Mouse (Mus musculus) liver, embryonic 16.5 days (tissue): Measurements from ENCODE around the gene H2al1d. TPM values are rescaled to one million over a fixed set of nuclear protein-coding genes. Genes with fewer than 3 reads are reported as not detected.

Source experiments
- ATAC-seq: fragments of 200-750 bp; cut with Nextera tagmentation; 2 replicates; pipeline ENCODE4 v1.8.0; 2017; ENCODE audit warnings: low read depth, mild to moderate bottlenecking, moderate number of reproducible peaks, moderate library complexity
- H3K27ac ChIP-seq: fragments of 300-500 bp; sonication (generic); 2 replicates; pipeline ENCODE4 v1.5.1; 2014; ENCODE audit warnings: mild to moderate bottlenecking, low read length
- H3K27me3 ChIP-seq: fragments of 300-500 bp; sonication (generic); 2 replicates; pipeline ENCODE4 v1.6.1; 2014; ENCODE audit warnings: low read depth, low read length, mixed read lengths; ENCODE audit not compliant: control insufficient read depth, insufficient read depth
- H3K36me3 ChIP-seq: fragments of 300-500 bp; sonication (generic); 2 replicates; pipeline ENCODE4 v1.6.1; 2014; ENCODE audit warnings: mild to moderate bottlenecking; ENCODE audit not compliant: control insufficient read depth, insufficient read depth
- H3K4me1 ChIP-seq: fragments of 300-500 bp; sonication (generic); 2 replicates; pipeline ENCODE4 v1.6.1; 2014; ENCODE audit warnings: low read depth, low read length, mixed read lengths; ENCODE audit not compliant: control insufficient read depth
- H3K4me2 ChIP-seq: fragments of 300-500 bp; sonication (generic); 2 replicates; pipeline ENCODE4 v1.6.1; 2014; ENCODE audit warnings: low read depth, low read length, mixed read lengths
- H3K4me3 ChIP-seq: fragments of 300-500 bp; sonication (generic); 2 replicates; pipeline ENCODE4 v1.5.1; 2014; ENCODE audit warnings: low read depth, mild to moderate bottlenecking, low read length
- H3K9ac ChIP-seq: fragments of 300-500 bp; sonication (generic); 2 replicates; pipeline ENCODE4 v1.6.1; 2014; ENCODE audit warnings: low read depth, low read length
- H3K9me3 ChIP-seq: fragments of 300-500 bp; sonication (generic); replicated peaks from 2 replicates; pipeline ENCODE4 v1.6.1; 2016; ENCODE audit warnings: low read length; ENCODE audit not compliant: control insufficient read depth
- WGBS: fragments of 180-500 bp; shearing (Covaris S2); extraction: QIAGEN DNeasy Blood & Tissue Kit; methylation state at CpG from one replicate; pipeline ENCODE4 v1.1.7; 2014; ENCODE audit not compliant: insufficient replicate concordance; 5-methylcytosine and 5-hydroxymethylcytosine counted together
- polyA plus RNA-seq: library from polyadenylated mRNA; unstranded; fragments of >200 nt; fragmentation: Nextera tagmentation; extraction: Ambion mirVana; gene quantifications from 2 replicates; pipeline ENCODE4 v1.2.1, GENCODE M21; 2015

The H2al1d gene
- polyA plus RNA-seq, 1 experiment from 2014 or later: not detected

- Histone ChIP-seq H3K4me2 (no peak overlapping the region), H3K4me3 (no peak overlapping the region), H3K27me3 (no peaks in the 10 kb centered on the region), H3K36me3 (no peaks in the 10 kb centered on the region), H3K9me3 (no peaks in the 10 kb centered on the region), H3K9ac (no peak overlapping the region), H3K4me1 (no peaks in the 10 kb centered on the region), H3K27ac (no peak overlapping the region)
- 62% methylated on average over 9 of the region's 9 CpGs for WGBS
- no peak for ATAC-seq
These were observed 37.1 kb downstream of the H2al1d start for GRCm38 (mm10) chrX:11345762-11346161.

- Histone ChIP-seq H3K4me1 (no peaks in the 10 kb centered on the region), H3K4me2 (no peak overlapping the region), H3K4me3 (no peak overlapping the region), H3K27me3 (no peaks in the 10 kb centered on the region), H3K36me3 (no peaks in the 10 kb centered on the region), H3K9me3 (no peaks in the 10 kb centered on the region), H3K9ac (no peak overlapping the region), H3K27ac (no peak overlapping the region)
- ATAC-seq: no peak
- 71% methylated on average over 3 of the region's 3 CpGs for WGBS
These were observed 38.1 kb downstream of the H2al1d start for GRCm38 (mm10) chrX:11346756-11347155.

Other genes with a start within 250 kb of the H2al1d start
- not detected in 2 replicates for gene H2al1a, start 9.6 kb upstream of the H2al1d start, polyA plus RNA-seq
- not detected in 2 replicates for gene H2al1b, start 6.4 kb upstream of the H2al1d start, polyA plus RNA-seq
- gene H2al1c, start 3.2 kb upstream of the H2al1d start, polyA plus RNA-seq: not detected in 2 replicates
- gene H2al1e, start 3.1 kb downstream of the H2al1d start, polyA plus RNA-seq: not detected in 2 replicates
- gene H2al1f, start 6.3 kb downstream of the H2al1d start, polyA plus RNA-seq: not detected in 2 replicates
- gene H2al1g, start 9.4 kb downstream of the H2al1d start, polyA plus RNA-seq: not detected in 2 replicates
- not detected in 2 replicates for gene H2al1h, start 12.7 kb downstream of the H2al1d start, polyA plus RNA-seq
- gene H2al1i, start 15.8 kb downstream of the H2al1d start, polyA plus RNA-seq: not detected in 2 replicates
- gene H2al1j, start 19.0 kb downstream of the H2al1d start, polyA plus RNA-seq: not detected in 2 replicates